In the genomic region with DNA sequence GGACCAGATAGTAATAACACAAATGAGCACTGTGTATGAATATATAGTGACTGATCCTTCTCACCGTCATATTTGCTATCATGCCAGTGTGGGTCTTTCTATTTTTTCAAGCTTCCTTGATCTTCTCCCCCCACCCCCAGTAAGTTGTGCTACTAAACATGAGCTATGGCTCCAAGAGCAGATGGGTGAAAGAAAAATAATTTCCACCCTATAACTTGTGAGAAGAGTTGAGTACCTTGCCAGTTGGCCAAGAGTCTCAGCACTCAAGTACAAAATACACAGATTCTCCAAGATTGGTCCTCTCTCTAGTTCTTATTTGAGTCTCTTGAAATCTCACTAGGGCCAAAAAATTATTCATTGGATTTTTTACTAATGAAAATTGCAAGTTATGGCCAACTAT, we compare ENCODE assay signal across 17 mouse cellular contexts.
DNase-seq lines count a peak whose midpoint lies in the region; ATAC-seq and TF ChIP-seq lines count a peak whose summit lies in the region.
"Had no signal": no experiment of that assay in that cellular context is flagged by ENCODE, and none has a peak within 500 bp of the region (broad histone marks: within the 10 kb centered on the region; RNA-seq: fewer than 3 reads in every experiment).

No protein-coding gene starts in this region.

- no peak overlapping the region for H3K27ac ChIP-seq in forebrain, embryonic 14.5 days (ENCODE audit: low read depth, low read length)
- H3K27ac ChIP-seq in forebrain, embryonic 11.5 days (ENCODE audit: low read depth, low read length), result no peak overlapping the region
- no peak overlapping the region for H3K27ac ChIP-seq in forebrain, embryonic 16.5 days (ENCODE audit: low read length)
- H3K27ac ChIP-seq in lung, postnatal 0 days (ENCODE audit: low read length), result no peak overlapping the region
- H3K27ac ChIP-seq: embryonic facial prominence, embryonic 10.5 days; embryonic facial prominence, embryonic 12.5 days had no signal

- WGBS in forebrain, embryonic 14.5 days, result 93% methylated on average over 1 of the region's 1 CpGs
- WGBS in forebrain, embryonic 11.5 days, result 91% methylated on average over 1 of the region's 1 CpGs
- 82% methylated on average over 1 of the region's 1 CpGs for WGBS in forebrain, embryonic 16.5 days
- WGBS in lung, postnatal 0 days, result 91% methylated on average over 1 of the region's 1 CpGs

- H3K9me3 ChIP-seq in forebrain, embryonic 14.5 days (replicated peaks; ENCODE audit: control insufficient read depth, low read length), result no peaks in the 10 kb centered on the region
- no peaks in the 10 kb centered on the region for H3K9me3 ChIP-seq in forebrain, embryonic 11.5 days (ENCODE audit: control insufficient read depth, low read length)
- no peaks in the 10 kb centered on the region for H3K9me3 ChIP-seq in forebrain, embryonic 16.5 days (ENCODE audit: control insufficient read depth, low read length)
- H3K9me3 ChIP-seq in lung, postnatal 0 days (ENCODE audit: low read length), result no peaks in the 10 kb centered on the region
- H3K9me3 ChIP-seq: embryonic facial prominence, embryonic 10.5 days; embryonic facial prominence, embryonic 12.5 days had no signal

- no peak overlapping the region for H3K4me2 ChIP-seq in forebrain, embryonic 14.5 days (ENCODE audit: low read length)
- no peak overlapping the region for H3K4me2 ChIP-seq in forebrain, embryonic 11.5 days (ENCODE audit: low read depth, low read length, severe bottlenecking)
- no peak overlapping the region for H3K4me2 ChIP-seq in forebrain, embryonic 16.5 days (ENCODE audit: low read length)
- H3K4me2 ChIP-seq in lung, postnatal 0 days (replicated peaks; ENCODE audit: low read depth, low read length), result no peak overlapping the region
- H3K4me2 ChIP-seq: embryonic facial prominence, embryonic 12.5 days had no signal

- ATAC-seq in forebrain, embryonic 14.5 days, result no peak
- ATAC-seq in forebrain, embryonic 11.5 days (replicated peaks; ENCODE audit: low FRiP score), result no peak
- peak; percentile 61 for ATAC-seq in forebrain, embryonic 16.5 days
- ATAC-seq in lung, postnatal 0 days, result no peak

- no peak for TF ChIP-seq EP300 in lung, postnatal 0 days (IDR thresholded peaks at IDR 0.05)

- intact Hi-C loops in heart, postnatal 36 days (cut with DNase I), result no loop called here

- H3K4me1 ChIP-seq in forebrain, embryonic 14.5 days (ENCODE audit: control insufficient read depth, insufficient read depth, low read length), result no peaks in the 10 kb centered on the region
- H3K4me1 ChIP-seq in forebrain, embryonic 11.5 days (replicated peaks; ENCODE audit: control insufficient read depth, insufficient read depth, low read length), result no peaks in the 10 kb centered on the region
- no peaks in the 10 kb centered on the region for H3K4me1 ChIP-seq in forebrain, embryonic 16.5 days (replicated peaks; ENCODE audit: control insufficient read depth, insufficient read depth, low read length)
- H3K4me1 ChIP-seq in lung, postnatal 0 days (ENCODE audit: insufficient read depth, low read depth, low read length), result no peaks in the 10 kb centered on the region
- H3K4me1 ChIP-seq: embryonic facial prominence, embryonic 10.5 days; embryonic facial prominence, embryonic 12.5 days had no signal

- TF ChIP-seq CTCF in lung, postnatal 0 days (IDR thresholded peaks at IDR 0.05), result no peak

- H3K4me3 ChIP-seq in forebrain, embryonic 14.5 days (ENCODE audit: low read depth, low read length), result no peak overlapping the region
- no peak overlapping the region for H3K4me3 ChIP-seq in forebrain, embryonic 11.5 days (ENCODE audit: low read depth, low read length)
- H3K4me3 ChIP-seq in forebrain, embryonic 16.5 days (replicated peaks; ENCODE audit: low read length), result no peak overlapping the region
- H3K4me3 ChIP-seq in lung, postnatal 0 days (ENCODE audit: low read depth, low read length), result no peak overlapping the region
- H3K4me3 ChIP-seq: embryonic facial prominence, embryonic 10.5 days; embryonic facial prominence, embryonic 12.5 days had no signal

- H3K9ac ChIP-seq in forebrain, embryonic 14.5 days (ENCODE audit: low read length), result no peak overlapping the region
- no peak overlapping the region for H3K9ac ChIP-seq in forebrain, embryonic 11.5 days (ENCODE audit: low read length)
- no peak overlapping the region for H3K9ac ChIP-seq in forebrain, embryonic 16.5 days (replicated peaks; ENCODE audit: low read depth, low read length)
- H3K9ac ChIP-seq in lung, postnatal 0 days (replicated peaks; ENCODE audit: low read depth), result no peak overlapping the region
- H3K9ac ChIP-seq: embryonic facial prominence, embryonic 12.5 days had no signal

- DNase-seq in forebrain, embryonic 14.5 days (ENCODE audit: low spot score), result peak; percentile 48
- DNase-seq in forebrain, embryonic 11.5 days (ENCODE audit: low spot score), result no peak
- peak; percentile 13 for DNase-seq in heart, adult 11 months
- no peak for DNase-seq in heart, postnatal 36 days
- DNase-seq in lung, postnatal 0 days (ENCODE audit: low spot score), result no peak
- DNase-seq in spleen, postnatal 10 days (ENCODE audit: low spot score in 2 of 2), result no peak
- DNase-seq: adrenal gland, adult 2 months; adrenal gland, postnatal 10 days; adrenal gland, postnatal 25 days; cerebellum, adult 11-12 months; cerebellum, adult 2 months; cerebellum, adult 9-10 months; cerebellum, postnatal 10 days; cerebellum, postnatal 25 days had no signal

- no peaks in the 10 kb centered on the region for H3K27me3 ChIP-seq in forebrain, embryonic 14.5 days (replicated peaks; ENCODE audit: control insufficient read depth, insufficient read depth, low read length)
- no peaks in the 10 kb centered on the region for H3K27me3 ChIP-seq in forebrain, embryonic 11.5 days (ENCODE audit: control insufficient read depth, insufficient read depth, low read length)
- no peaks in the 10 kb centered on the region for H3K27me3 ChIP-seq in forebrain, embryonic 16.5 days (replicated peaks; ENCODE audit: control insufficient read depth, insufficient read depth, low read length)
- H3K27me3 ChIP-seq in lung, postnatal 0 days (replicated peaks; ENCODE audit: insufficient read depth, low read length), result no peaks in the 10 kb centered on the region
- H3K27me3 ChIP-seq: embryonic facial prominence, embryonic 12.5 days had no signal

- no peaks in the 10 kb centered on the region for H3K36me3 ChIP-seq in forebrain, embryonic 14.5 days (ENCODE audit: control insufficient read depth, insufficient read depth, low read length)
- H3K36me3 ChIP-seq in forebrain, embryonic 11.5 days (ENCODE audit: control insufficient read depth, insufficient read depth, low read length), result no peaks in the 10 kb centered on the region
- H3K36me3 ChIP-seq in forebrain, embryonic 16.5 days (ENCODE audit: control insufficient read depth, insufficient read depth), result no peaks in the 10 kb centered on the region
- no peaks in the 10 kb centered on the region for H3K36me3 ChIP-seq in lung, postnatal 0 days (ENCODE audit: insufficient read depth, low read length)
- H3K36me3 ChIP-seq: embryonic facial prominence, embryonic 10.5 days; embryonic facial prominence, embryonic 12.5 days had no signal

Comparison
In these comparisons a context has a peak if more than half of its experiments do, and no peak if none do; other contexts are left out.
1. DNase-seq: peak in forebrain, embryonic 14.5 days (single experiment) and heart, adult 11 months (single experiment); none in forebrain, embryonic 11.5 days (single experiment), heart, postnatal 36 days (0 of 2), lung, postnatal 0 days (single experiment) and spleen, postnatal 10 days (0 of 2).